Mouse (Mus musculus) G1E-ER4 (cell line): ENCODE data around the gene Ndufa6. TPM values are rescaled to one million over a fixed set of nuclear protein-coding genes. Genes with fewer than 3 reads are reported as not detected.
"Not testable (repeated sequence)": the region's sequence is repeated elsewhere in the genome, so short reads cannot be mapped to it uniquely, and the experiment has no call there.

Experiments used
- GATA1 ChIP-seq: IDR thresholded peaks from one replicate; pipeline ENCODE4 v1.8.0; 2012; ENCODE audit warnings: low read length, inconsistent platforms
- polyA plus RNA-seq: library from polyadenylated mRNA; stranded (reverse); fragments of >175 nt; gene quantifications from 2 replicates; pipeline ENCODE4 v1.2.3, GENCODE M21; 2012

Ndufa6 gene
- polyA plus RNA-seq = 293 and 322 TPM in 2 replicates

GRCm38 (mm10) chr15:82354126-82354945 is at the start of gene Ndufa6:
TSS of gene Ndufa6 (minus strand) at chr15:82354322.
- TF ChIP-seq GATA1 = no peak

DNA sequence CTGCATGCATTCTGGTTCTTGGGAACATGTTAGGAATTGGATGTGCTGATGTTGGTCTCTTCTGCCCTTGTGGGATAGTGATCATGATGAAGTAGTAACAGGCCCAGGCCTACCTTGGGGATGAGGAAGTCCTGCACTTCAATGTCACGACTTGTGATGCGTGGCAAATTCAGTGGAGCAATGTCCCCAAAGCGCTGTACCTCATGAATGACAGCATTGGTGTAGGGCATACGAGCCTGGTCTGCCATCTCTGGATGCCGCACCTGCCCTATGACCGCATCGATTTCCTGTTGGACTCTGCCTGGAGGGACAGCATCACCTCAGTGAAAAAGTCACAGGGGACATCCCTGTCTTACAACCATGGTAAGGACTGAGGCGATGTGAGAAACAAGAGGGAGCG is 49.5 kb upstream of the Ndufa6 start:
- no peak for TF ChIP-seq GATA1

- no peak for TF ChIP-seq GATA1
Observed at GRCm38 (mm10) chr15:82402741-82403140, 48.6 kb upstream of the Ndufa6 start.

DNA sequence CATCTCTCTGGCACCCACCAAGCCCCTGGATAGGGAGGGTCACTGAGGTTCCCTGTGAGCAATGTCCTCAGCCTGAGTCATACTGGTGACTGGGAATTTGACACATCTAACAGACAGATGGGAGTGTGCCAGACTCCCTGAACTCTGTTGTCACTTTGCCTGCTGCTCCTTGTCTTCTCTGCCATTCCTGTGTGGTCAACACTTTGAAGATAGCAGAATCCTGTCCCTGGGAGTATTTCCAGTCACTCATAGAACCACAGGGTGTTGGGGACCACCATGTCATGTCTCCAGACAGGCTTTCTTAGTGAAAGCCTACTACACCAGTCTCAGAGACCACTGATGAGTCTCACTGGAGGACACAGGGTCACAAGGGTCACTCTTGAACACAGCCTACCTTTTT is 48.0 kb upstream of the Ndufa6 start:
- TF ChIP-seq GATA1 = no peak

- TF ChIP-seq GATA1 = no peak
Observed at GRCm38 (mm10) chr15:82401516-82401915, 47.4 kb upstream of the Ndufa6 start.

GRCm38 (mm10) chr15:82393922-82394321 is 39.8 kb upstream of the Ndufa6 start, which contains the start of gene Cyp2d11:
TSS of gene Cyp2d11 (minus strand) at chr15:82394022.
- TF ChIP-seq GATA1 = not testable (repeated sequence)

- no peak for TF ChIP-seq GATA1
Observed at GRCm38 (mm10) chr15:82385729-82386128, 31.6 kb upstream of the Ndufa6 start.

- no peak for TF ChIP-seq GATA1
Observed at GRCm38 (mm10) chr15:82382441-82382840, 28.3 kb upstream of the Ndufa6 start.

GRCm38 (mm10) chr15:82380714-82381062 is 26.6 kb upstream of the Ndufa6 start:
- no peak for TF ChIP-seq GATA1

DNA sequence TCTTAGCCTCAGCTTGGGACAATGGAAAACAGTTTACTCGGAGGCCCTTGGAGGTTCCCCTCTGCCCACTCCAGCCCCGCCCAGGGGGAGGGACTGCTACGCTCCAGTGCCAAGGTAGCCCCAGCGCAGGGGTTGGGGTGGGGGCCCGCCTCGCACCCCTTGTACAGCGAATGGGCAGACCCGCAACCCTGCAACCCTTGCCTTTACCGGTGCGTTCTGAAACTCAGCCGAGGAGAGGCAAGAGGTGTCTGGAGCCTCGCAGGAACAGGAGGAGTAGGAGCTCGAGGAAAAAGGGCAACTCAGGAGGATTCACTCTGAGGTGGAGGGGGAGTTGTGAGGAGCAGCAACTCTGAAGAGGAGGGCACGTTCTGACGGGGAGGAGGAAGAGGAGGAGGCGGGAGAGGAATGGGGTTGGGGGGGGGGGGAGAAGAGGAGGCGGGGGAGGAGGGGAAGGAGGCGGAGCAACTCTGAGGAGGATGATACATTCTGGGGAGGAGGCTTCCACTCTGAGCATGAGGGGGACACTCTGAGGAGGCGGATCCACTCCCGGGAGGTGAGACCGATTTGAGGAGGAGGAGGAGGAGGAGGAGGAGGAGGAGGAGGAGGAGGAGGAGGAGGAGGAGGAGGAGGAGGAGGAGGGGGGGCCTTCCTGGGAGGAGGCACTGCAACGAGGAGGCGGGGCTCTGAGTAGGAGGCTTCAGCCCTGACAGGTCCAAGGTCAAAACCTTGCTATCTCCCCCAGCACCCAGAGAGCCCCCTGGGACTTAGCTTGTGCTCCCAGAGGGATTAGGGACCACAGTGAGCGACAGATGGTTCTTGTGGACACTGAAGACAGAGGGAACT is 26.0 kb upstream of the Ndufa6 start, which contains the start of gene Cyp2d22:
Gene Cyp2d22 (minus strand): TSS at position 390 of the 843 bp plus-strand sequence.
- TF ChIP-seq GATA1 = no peak

GRCm38 (mm10) chr15:82379511-82379870 is 25.4 kb upstream of the Ndufa6 start:
- no peak for TF ChIP-seq GATA1

- TF ChIP-seq GATA1 = no peak
Observed at GRCm38 (mm10) chr15:82378261-82379180, 24.4 kb upstream of the Ndufa6 start.

DNA sequence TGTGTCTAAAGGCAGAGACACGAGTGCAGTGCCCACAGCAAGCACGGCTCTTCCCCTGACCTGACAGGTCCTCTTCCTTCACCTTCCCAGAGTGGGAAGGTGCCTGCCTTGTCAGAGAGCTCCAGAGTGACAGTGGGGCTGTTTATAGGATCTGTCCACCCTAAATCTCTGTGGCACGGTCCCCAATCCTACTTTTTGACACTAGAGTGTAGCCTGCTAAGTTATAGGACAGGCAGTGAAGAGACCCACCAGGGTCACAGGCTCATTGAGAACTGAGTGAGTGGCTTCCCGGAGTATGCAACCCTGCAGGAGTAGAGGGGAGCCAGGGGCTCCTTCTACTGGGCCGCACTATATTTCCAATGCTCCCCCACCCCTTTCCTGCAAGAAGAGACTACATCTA is 23.6 kb upstream of the Ndufa6 start:
- TF ChIP-seq GATA1 = no peak

- TF ChIP-seq GATA1 = no peak
Observed at GRCm38 (mm10) chr15:82376393-82377138, 22.4 kb upstream of the Ndufa6 start.

DNA sequence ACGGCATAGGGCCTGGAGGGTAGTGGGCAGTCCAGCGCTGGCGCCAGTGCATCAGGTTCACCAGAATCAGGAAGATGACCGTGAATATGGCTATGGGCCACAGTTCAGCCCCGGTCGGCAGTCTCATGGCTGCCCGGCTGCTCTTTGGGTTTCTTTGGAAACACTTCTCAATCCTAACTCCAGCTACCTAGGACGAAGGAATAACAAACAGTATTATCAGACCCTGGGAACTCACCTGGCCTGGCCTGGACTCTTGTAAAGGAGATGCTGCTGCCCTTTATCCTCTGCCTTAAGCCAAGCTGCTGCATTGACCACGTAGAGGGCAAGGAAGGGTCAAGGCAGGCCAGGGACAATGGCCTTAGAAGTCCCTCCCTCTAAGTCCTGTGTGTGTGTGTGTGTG is 21.7 kb upstream of the Ndufa6 start:
- TF ChIP-seq GATA1 = no peak
